Mouse (Mus musculus): ENCODE results near the gene Nf2.
"Not testable (repeated sequence)": the region's sequence is repeated elsewhere in the genome, so short reads cannot be mapped to it uniquely, and the experiment has no call there.

Gene Nf2

GRCm38 (mm10) chr11:4837342-4837741 lies 12.0 kb downstream of the Nf2 start:
- no peak for DNase-seq (ENCODE audit: low spot score)

- peak; percentile 73 for DNase-seq (ENCODE audit: low spot score)
Measured at GRCm38 (mm10) chr11:4836755-4837154, 12.6 kb downstream of the Nf2 start.

- no peak for DNase-seq (ENCODE audit: low spot score)
Measured at GRCm38 (mm10) chr11:4835436-4835835, 13.9 kb downstream of the Nf2 start.

- DNase-seq (ENCODE audit: low spot score): no peak
Measured at GRCm38 (mm10) chr11:4833295-4833939, 15.9 kb downstream of the Nf2 start.

GRCm38 (mm10) chr11:4831066-4831465 lies 18.3 kb downstream of the Nf2 start:
- DNase-seq (ENCODE audit: low spot score): no peak

GRCm38 (mm10) chr11:4827916-4828315 lies 21.4 kb downstream of the Nf2 start:
- DNase-seq (ENCODE audit: low spot score): no peak

GRCm38 (mm10) chr11:4827340-4827739 lies 22.0 kb downstream of the Nf2 start:
- no peak for DNase-seq (ENCODE audit: low spot score)

- DNase-seq (ENCODE audit: low spot score): no peak
Measured at GRCm38 (mm10) chr11:4826152-4826778, 23.1 kb downstream of the Nf2 start.

- DNase-seq (ENCODE audit: low spot score): no peak
Measured at GRCm38 (mm10) chr11:4823655-4824312, 25.6 kb downstream of the Nf2 start.

GRCm38 (mm10) chr11:4822446-4822842 lies 26.9 kb downstream of the Nf2 start:
- not testable (repeated sequence) for DNase-seq (ENCODE audit: low spot score)

GRCm38 (mm10) chr11:4821492-4822445 lies 27.6 kb downstream of the Nf2 start:
- DNase-seq (ENCODE audit: low spot score): peak; percentile 75

GRCm38 (mm10) chr11:4814507-4815450 lies 34.6 kb downstream of the Nf2 start:
- no peak for DNase-seq (ENCODE audit: low spot score)

GRCm38 (mm10) chr11:4808311-4808710 lies 41.0 kb downstream of the Nf2 start:
- DNase-seq (ENCODE audit: low spot score): no peak

- DNase-seq (ENCODE audit: low spot score): no peak
Measured at GRCm38 (mm10) chr11:4806031-4806715, 43.2 kb downstream of the Nf2 start.

- no peak for DNase-seq (ENCODE audit: low spot score)
Measured at GRCm38 (mm10) chr11:4804921-4805562, 44.3 kb downstream of the Nf2 start.

GRCm38 (mm10) chr11:4803951-4804350 lies 45.4 kb downstream of the Nf2 start:
- DNase-seq (ENCODE audit: low spot score): no peak

GRCm38 (mm10) chr11:4803426-4803825 lies 45.9 kb downstream of the Nf2 start:
- no peak for DNase-seq (ENCODE audit: low spot score)

GRCm38 (mm10) chr11:4803008-4803407 lies 46.3 kb downstream of the Nf2 start:
- no peak for DNase-seq (ENCODE audit: low spot score)

- DNase-seq (ENCODE audit: low spot score): not testable (repeated sequence)
Measured at GRCm38 (mm10) chr11:4802401-4802800, 46.9 kb downstream of the Nf2 start.

GRCm38 (mm10) chr11:4800654-4801053 lies 48.7 kb downstream of the Nf2 start:
- DNase-seq (ENCODE audit: low spot score): no peak

All from embryo, embryonic 10.5 days (tissue).